In the genomic region with DNA sequence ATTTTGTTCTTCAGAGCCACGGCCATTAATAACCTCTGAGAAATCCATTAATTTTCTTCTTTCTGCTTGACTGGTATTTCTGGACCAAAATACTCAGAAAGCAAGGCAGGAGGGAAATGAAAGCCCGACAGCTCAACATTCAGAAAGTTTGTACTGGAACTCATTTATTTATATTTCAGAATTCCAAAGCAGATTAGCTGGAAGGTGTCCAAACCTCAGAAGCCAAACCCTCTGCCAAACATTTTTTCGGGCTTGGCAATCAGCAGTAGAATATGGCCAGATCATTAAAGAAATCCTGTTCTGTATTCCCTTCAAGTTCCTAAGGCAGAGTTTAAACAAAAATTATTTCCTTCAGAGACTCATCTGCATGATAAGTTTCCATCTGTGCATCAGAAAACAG, we compare ENCODE assay signal across 9 mouse cellular contexts.
DNase-seq lines count a peak whose midpoint lies in the region; ATAC-seq and TF ChIP-seq lines count a peak whose summit lies in the region.
"Had no signal": no experiment of that assay in that cellular context is flagged by ENCODE, and none has a peak within 500 bp of the region (broad histone marks: within the 10 kb centered on the region; RNA-seq: fewer than 3 reads in every experiment).

No protein-coding gene starts in this region.

- no peak for TF ChIP-seq CTCF in lung, embryonic 14.5 days (IDR thresholded peaks at IDR 0.05; ENCODE audit: low read depth)

- DNase-seq in forebrain, embryonic 10.5 days (ENCODE audit: extremely low spot score, low spot score), result no peak
- peak; percentile 3 for DNase-seq in right cerebral cortex, adult 18-20 months
- no peak for DNase-seq in right cerebral cortex, postnatal 25 days
- peak; percentile 8 to 61 for DNase-seq in heart, postnatal 14 days
- DNase-seq in lung, embryonic 14.5 days, result peak; percentile 96
- no peak for DNase-seq in spleen, postnatal 4 days (ENCODE audit: low spot score in 2 of 2)

- no peaks in the 10 kb centered on the region for H3K36me3 ChIP-seq in forebrain, embryonic 15.5 days
- H3K36me3 ChIP-seq in forebrain, embryonic 10.5 days (replicated peaks), result no peaks in the 10 kb centered on the region
- no peaks in the 10 kb centered on the region for H3K36me3 ChIP-seq in lung, embryonic 14.5 days (ENCODE audit: insufficient read depth)
- H3K36me3 ChIP-seq in intestine, embryonic 16.5 days (ENCODE audit: control insufficient read depth, insufficient read depth, low read length), result no peaks in the 10 kb centered on the region
- H3K36me3 ChIP-seq: liver, embryonic 15.5 days had no signal

- H3K4me2 ChIP-seq in forebrain, embryonic 15.5 days (replicated peaks), result no peak overlapping the region
- H3K4me2 ChIP-seq in lung, embryonic 14.5 days, result no peak overlapping the region
- no peak overlapping the region for H3K4me2 ChIP-seq in intestine, embryonic 16.5 days (ENCODE audit: low read depth, low read length)
- H3K4me2 ChIP-seq: liver, embryonic 15.5 days had no signal

- no peak for ATAC-seq in forebrain, embryonic 15.5 days (replicated peaks)
- peak; percentile 61 for ATAC-seq in lung, embryonic 14.5 days (ENCODE audit: insufficient read depth)
- no peak; the same call in 1 of the 2 replicates for ATAC-seq in intestine, embryonic 16.5 days

- H3K9ac ChIP-seq in forebrain, embryonic 15.5 days (replicated peaks), result no peak overlapping the region
- no peak overlapping the region for H3K9ac ChIP-seq in lung, embryonic 14.5 days
- no peak overlapping the region for H3K9ac ChIP-seq in intestine, embryonic 16.5 days (ENCODE audit: low read depth, low read length)
- H3K9ac ChIP-seq: liver, embryonic 15.5 days had no signal

- peaks cover 7% of the 10 kb centered on the region for H3K4me1 ChIP-seq in forebrain, embryonic 15.5 days
- H3K4me1 ChIP-seq in forebrain, embryonic 10.5 days, result no peaks in the 10 kb centered on the region
- H3K4me1 ChIP-seq in lung, embryonic 14.5 days (ENCODE audit: insufficient read depth), result peaks cover 7% of the 10 kb centered on the region; the same call in 1 of the 2 replicates
- 0 out of 2 replicates have a peak, but pooled peaks cover 5% of the 10 kb centered on the region for H3K4me1 ChIP-seq in intestine, embryonic 16.5 days (ENCODE audit: control insufficient read depth, insufficient read depth, low read length)
- H3K4me1 ChIP-seq: liver, embryonic 15.5 days had no signal

- H3K9me3 ChIP-seq in forebrain, embryonic 15.5 days, result no peaks in the 10 kb centered on the region
- no peaks in the 10 kb centered on the region for H3K9me3 ChIP-seq in forebrain, embryonic 10.5 days
- H3K9me3 ChIP-seq in lung, embryonic 14.5 days (ENCODE audit: low read depth, low read length), result no peaks in the 10 kb centered on the region
- H3K9me3 ChIP-seq in intestine, embryonic 16.5 days (ENCODE audit: control insufficient read depth, low read length), result no peaks in the 10 kb centered on the region
- H3K9me3 ChIP-seq: liver, embryonic 15.5 days had no signal

- H3K4me3 ChIP-seq in forebrain, embryonic 15.5 days, result no peak overlapping the region
- H3K4me3 ChIP-seq in forebrain, embryonic 10.5 days, result no peak overlapping the region
- no peak overlapping the region for H3K4me3 ChIP-seq in lung, embryonic 14.5 days (ENCODE audit: low read depth, low read length)
- no peak overlapping the region for H3K4me3 ChIP-seq in intestine, embryonic 16.5 days (ENCODE audit: low read length)
- H3K4me3 ChIP-seq: liver, embryonic 15.5 days had no signal

- intact Hi-C loops in heart, postnatal 14 days (cut with DNase I), result loop anchor here (10.0 kb wide), 1 partner anchor 309 kb away; no protein-coding TSS in a partner anchor

- 22% methylated on average over 3 of the region's 3 CpGs for WGBS in forebrain, embryonic 15.5 days
- 79% methylated on average over 3 of the region's 3 CpGs for WGBS in forebrain, embryonic 10.5 days
- WGBS in lung, embryonic 14.5 days, result 6% methylated on average over 3 of the region's 3 CpGs
- WGBS in intestine, embryonic 16.5 days, result 33% methylated on average over 3 of the region's 3 CpGs

- H3K27me3 ChIP-seq in forebrain, embryonic 15.5 days, result no peaks in the 10 kb centered on the region
- no peaks in the 10 kb centered on the region for H3K27me3 ChIP-seq in forebrain, embryonic 10.5 days (ENCODE audit: poor library complexity, severe bottlenecking)
- no peaks in the 10 kb centered on the region for H3K27me3 ChIP-seq in lung, embryonic 14.5 days (ENCODE audit: insufficient read depth, low read length)
- H3K27me3 ChIP-seq in intestine, embryonic 16.5 days (replicated peaks; ENCODE audit: control insufficient read depth, insufficient read depth, low read length), result no peaks in the 10 kb centered on the region
- H3K27me3 ChIP-seq: liver, embryonic 15.5 days had no signal

- H3K27ac ChIP-seq in forebrain, embryonic 15.5 days (replicated peaks), result peak overlapping the region; percentile 42
- H3K27ac ChIP-seq in forebrain, embryonic 10.5 days, result no peak overlapping the region
- H3K27ac ChIP-seq in lung, embryonic 14.5 days (ENCODE audit: low read depth), result peak overlapping the region; percentile 69
- H3K27ac ChIP-seq in intestine, embryonic 16.5 days (ENCODE audit: low read length), result no peak overlapping the region
- H3K27ac ChIP-seq: liver, embryonic 15.5 days had no signal

Comparison
In these comparisons a context has a peak if more than half of its experiments do, and no peak if none do; other contexts are left out.
1. H3K27ac ChIP-seq: peak in forebrain, embryonic 15.5 days (single experiment) and lung, embryonic 14.5 days (single experiment); none in forebrain, embryonic 10.5 days (single experiment) and intestine, embryonic 16.5 days (single experiment).
2. DNase-seq: peak in right cerebral cortex, adult 18-20 months (single experiment), heart, postnatal 14 days (2 of 2) and lung, embryonic 14.5 days (single experiment); none in forebrain, embryonic 10.5 days (single experiment), right cerebral cortex, postnatal 25 days (single experiment) and spleen, postnatal 4 days (0 of 2).